Mouse (Mus musculus) ES-E14 (cell line): ENCODE data around the gene Fcer1g.

Source experiments
- HCFC1 ChIP-seq: IDR thresholded peaks from 2 replicates; pipeline ENCODE4 v1.6.1; 2012; ENCODE audit warnings: low read length, inconsistent platforms, borderline replicate concordance; ENCODE audit not compliant: insufficient read depth
- MAFK ChIP-seq: IDR thresholded peaks from 2 replicates; pipeline ENCODE4 v1.6.1; 2014; ENCODE audit warnings: mild to moderate bottlenecking, low read depth, low read length, inconsistent platforms; ENCODE audit not compliant: insufficient read depth
- ZNF384 ChIP-seq: IDR thresholded peaks from 2 replicates; pipeline ENCODE4 v1.6.1; 2012; ENCODE audit warnings: low read depth, low read length, inconsistent platforms

DNA sequence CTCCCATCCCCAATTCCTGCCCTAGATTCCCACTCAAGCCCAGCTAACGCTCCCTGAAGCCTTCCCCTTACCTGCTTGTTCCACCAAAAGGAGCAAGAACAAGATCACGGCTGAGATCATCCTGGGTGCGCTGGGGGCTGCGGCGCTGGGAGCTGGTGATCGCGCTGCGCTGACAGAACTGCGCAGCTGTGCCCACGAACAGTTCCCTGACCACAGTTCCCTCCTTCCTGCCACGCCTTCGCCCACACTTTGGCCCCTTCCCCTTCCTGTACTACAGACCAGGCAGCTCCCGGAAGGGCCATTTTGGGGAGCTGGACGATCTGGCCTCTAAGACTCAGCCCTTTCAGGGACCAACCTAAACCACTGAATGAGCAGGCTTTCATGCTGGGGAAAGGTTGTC, at the start of gene Fcer1g:
- TF ChIP-seq HCFC1 (no peak), MAFK (no peak), ZNF384 (no peak)
